Mouse (Mus musculus) lung, postnatal 0 days (tissue): Measurements from ENCODE around the gene Oaf. TPM values are rescaled to one million over a fixed set of nuclear protein-coding genes. Genes with fewer than 3 reads are reported as not detected.

Source experiments
- ATAC-seq: fragments of 200-750 bp; cut with Nextera tagmentation; 2 replicates; pipeline ENCODE4 v1.8.0; 2017; ENCODE audit warnings: moderate library complexity
- DNase-seq: peaks from one replicate; pipeline ENCODE4 v3.0.0-alpha.2; 2016; ENCODE audit warnings: low spot score
- H3K27ac ChIP-seq: fragments of 300-500 bp; sonication (generic); 2 replicates; pipeline ENCODE4 v1.5.1; 2014; ENCODE audit warnings: antibody characterized with exemption, mild to moderate bottlenecking, low read length, mixed read lengths
- H3K27me3 ChIP-seq: fragments of 300-500 bp; sonication (generic); replicated peaks from 2 replicates; pipeline ENCODE4 v1.6.1; 2014; ENCODE audit warnings: low read length, mixed read lengths; ENCODE audit not compliant: insufficient read depth
- H3K36me3 ChIP-seq: fragments of 300-500 bp; sonication (generic); 2 replicates; pipeline ENCODE4 v1.6.1; 2014; ENCODE audit warnings: low read length, mixed read lengths; ENCODE audit not compliant: insufficient read depth
- H3K4me1 ChIP-seq: fragments of 300-500 bp; sonication (generic); 2 replicates; pipeline ENCODE4 v1.6.1; 2014; ENCODE audit warnings: antibody characterized with exemption, low read depth, low read length, mixed read lengths; ENCODE audit not compliant: insufficient read depth
- H3K4me2 ChIP-seq: fragments of 300-500 bp; sonication (generic); replicated peaks from 2 replicates; pipeline ENCODE4 v1.6.1; 2014; ENCODE audit warnings: low read depth, mild to moderate bottlenecking, low read length, moderate library complexity, mixed read lengths
- H3K4me3 ChIP-seq: fragments of 300-500 bp; sonication (generic); 2 replicates; pipeline ENCODE4 v1.5.1; 2014; ENCODE audit warnings: low read depth, low read length
- H3K9ac ChIP-seq: fragments of 300-500 bp; sonication (generic); replicated peaks from 2 replicates; pipeline ENCODE4 v1.6.1; 2014; ENCODE audit warnings: low read depth, mild to moderate bottlenecking
- H3K9me3 ChIP-seq: fragments of 300-500 bp; sonication (generic); 2 replicates; pipeline ENCODE4 v1.6.1; 2016; ENCODE audit warnings: low read length, mixed read lengths
- CTCF ChIP-seq: IDR thresholded peaks from 2 replicates; pipeline ENCODE4 v1.5.1; 2016; ENCODE audit warnings: antibody characterized with exemption, mild to moderate bottlenecking
- EP300 ChIP-seq: IDR thresholded peaks from 2 replicates; pipeline ENCODE4 v1.6.1; 2016; ENCODE audit warnings: antibody characterized with exemption, mild to moderate bottlenecking, control low read depth
- WGBS: fragments of 180-500 bp; shearing (Covaris S2); extraction: QIAGEN DNeasy Blood & Tissue Kit; methylation state at CpG from one replicate; pipeline ENCODE4 v1.1.7; 2014; 5-methylcytosine and 5-hydroxymethylcytosine counted together
- polyA plus RNA-seq: library from polyadenylated mRNA; unstranded; fragments of >200 nt; fragmentation: Nextera tagmentation; extraction: Ambion mirVana; gene quantifications from 2 replicates; pipeline ENCODE4 v1.2.1, GENCODE M21; 2015

Gene Oaf
- polyA plus RNA-seq, 1 experiment from 2014 or later, result 14.8 TPM

- H3K9ac ChIP-seq, result no peak overlapping the region
- TF ChIP-seq EP300, result no peak
- peak; percentile 36 for TF ChIP-seq CTCF
- peaks cover 7% of the 10 kb centered on the region; the same call in 1 of the 2 replicates for H3K4me1 ChIP-seq
- H3K27me3 ChIP-seq, result peaks cover 22% of the 10 kb centered on the region
- H3K4me3 ChIP-seq, result peak overlapping the region; percentile 12; the same call in 1 of the 2 replicates
- H3K4me2 ChIP-seq, result peak overlapping the region; percentile 42
- ATAC-seq (no peak), DNase-seq (no peak)
- WGBS, result 4% methylated on average over 39 of the region's 41 CpGs
- H3K36me3 ChIP-seq, result no peaks in the 10 kb centered on the region
- no peaks in the 10 kb centered on the region for H3K9me3 ChIP-seq
- H3K27ac ChIP-seq, result no peak overlapping the region
Measured at GRCm38 (mm10) chr9:43205343-43206021, 34.2 kb downstream of the Oaf start.

GRCm38 (mm10) chr9:43200212-43200611 lies 39.5 kb downstream of the Oaf start:
- ATAC-seq, result no peak
- no peak for TF ChIP-seq CTCF
- no peak for TF ChIP-seq EP300
- Histone ChIP-seq H3K27me3 (peaks cover 15% of the 10 kb centered on the region; the same call in 1 of the 2 replicates), H3K36me3 (no peaks in the 10 kb centered on the region), H3K4me1 (no peaks in the 10 kb centered on the region), H3K4me2 (no peak overlapping the region), H3K9ac (no peak overlapping the region), H3K4me3 (no peak overlapping the region), H3K27ac (no peak overlapping the region), H3K9me3 (no peaks in the 10 kb centered on the region)
- DNase-seq, result no peak
- WGBS, result 14% methylated on average over 5 of the region's 5 CpGs

GRCm38 (mm10) chr9:43194001-43194400 lies 45.7 kb downstream of the Oaf start:
- Histone ChIP-seq H3K4me3 (no peak overlapping the region), H3K27ac (no peak overlapping the region), H3K4me1 (no peaks in the 10 kb centered on the region), H3K9me3 (no peaks in the 10 kb centered on the region), H3K4me2 (no peak overlapping the region), H3K27me3 (no peaks in the 10 kb centered on the region), H3K9ac (no peak overlapping the region), H3K36me3 (no peaks in the 10 kb centered on the region)
- WGBS, result 33% methylated on average over 9 of the region's 9 CpGs
- no peak for ATAC-seq
- no peak for DNase-seq
- TF ChIP-seq EP300, result no peak
- no peak for TF ChIP-seq CTCF

GRCm38 (mm10) chr9:43191561-43191960 lies 48.1 kb downstream of the Oaf start:
- H3K9ac ChIP-seq, result no peak overlapping the region
- H3K4me1 ChIP-seq, result no peaks in the 10 kb centered on the region
- ATAC-seq (no peak), DNase-seq (no peak)
- no peak overlapping the region for H3K4me2 ChIP-seq
- no peaks in the 10 kb centered on the region for H3K36me3 ChIP-seq
- TF ChIP-seq EP300, result no peak
- no peak for TF ChIP-seq CTCF
- H3K27ac ChIP-seq, result no peak overlapping the region
- no peaks in the 10 kb centered on the region for H3K27me3 ChIP-seq
- H3K9me3 ChIP-seq, result no peaks in the 10 kb centered on the region
- no peak overlapping the region for H3K4me3 ChIP-seq
- 38% methylated on average over 4 of the region's 4 CpGs for WGBS

GRCm38 (mm10) chr9:43189021-43189356 lies 50.7 kb downstream of the Oaf start:
- Histone ChIP-seq H3K9me3 (no peaks in the 10 kb centered on the region), H3K4me1 (no peaks in the 10 kb centered on the region), H3K4me3 (no peak overlapping the region), H3K27ac (no peak overlapping the region), H3K36me3 (no peaks in the 10 kb centered on the region), H3K9ac (no peak overlapping the region), H3K4me2 (no peak overlapping the region), H3K27me3 (no peaks in the 10 kb centered on the region)
- DNase-seq (no peak), ATAC-seq (no peak)
- no peak for TF ChIP-seq EP300
- no peak for TF ChIP-seq CTCF
- 52% methylated on average over 3 of the region's 3 CpGs for WGBS

GRCm38 (mm10) chr9:43188309-43189020 lies 51.2 kb downstream of the Oaf start:
- DNase-seq (no peak), ATAC-seq (no peak)
- no peak overlapping the region for H3K9ac ChIP-seq
- no peaks in the 10 kb centered on the region for H3K36me3 ChIP-seq
- H3K4me2 ChIP-seq, result no peak overlapping the region
- H3K4me3 ChIP-seq, result no peak overlapping the region
- H3K27me3 ChIP-seq, result no peaks in the 10 kb centered on the region
- no peaks in the 10 kb centered on the region for H3K9me3 ChIP-seq
- TF ChIP-seq EP300 (no peak), CTCF (no peak)
- 64% methylated on average over 12 of the region's 12 CpGs for WGBS
- H3K27ac ChIP-seq, result no peak overlapping the region
- no peaks in the 10 kb centered on the region for H3K4me1 ChIP-seq
